Mouse (Mus musculus) embryonic fibroblast, embryonic 13.5 days (primary cell): ENCODE measurements around the gene Mcoln2. TPM values are rescaled to one million over a fixed set of nuclear protein-coding genes. Genes with fewer than 3 reads are reported as not detected.
"Not testable (repeated sequence)": the region's sequence is repeated elsewhere in the genome, so short reads cannot be mapped to it uniquely, and the experiment has no call there.

Experiments used
- H3K27ac ChIP-seq: 2 replicates; pipeline ENCODE4 v1.5.1; 2012; ENCODE audit warnings: low read length, control low read depth, inconsistent platforms; ENCODE audit not compliant: insufficient read depth
- H3K4me1 ChIP-seq: 2 replicates; pipeline ENCODE4 v1.6.1; 2011; ENCODE audit warnings: low read length; ENCODE audit not compliant: control insufficient read depth, insufficient read depth
- H3K4me3 ChIP-seq: 2 replicates; pipeline ENCODE4 v1.5.1; 2011; ENCODE audit warnings: mild to moderate bottlenecking, control low read depth, low read length; ENCODE audit not compliant: insufficient read depth
- CTCF ChIP-seq: IDR thresholded peaks from 2 replicates; pipeline ENCODE4 v1.5.1; 2011; ENCODE audit warnings: mild to moderate bottlenecking, control low read depth, low read length, moderate library complexity, borderline replicate concordance; ENCODE audit not compliant: insufficient read depth
- POLR2A ChIP-seq: IDR thresholded peaks from 2 replicates; pipeline ENCODE4 v1.6.1; 2011; ENCODE audit warnings: low read depth, mild to moderate bottlenecking, control low read depth, low read length, moderate library complexity
- polyA plus RNA-seq: library from polyadenylated mRNA; stranded (reverse); fragments of >200 nt; gene quantifications from 2 replicates; pipeline ENCODE4 v1.2.4, GENCODE M21; 2011; ENCODE audit warnings: low read depth; ENCODE audit not compliant: missing spikeins, insufficient read length

Mcoln2 gene
- polyA plus RNA-seq, 1 experiment: 0.70 TPM

DNA sequence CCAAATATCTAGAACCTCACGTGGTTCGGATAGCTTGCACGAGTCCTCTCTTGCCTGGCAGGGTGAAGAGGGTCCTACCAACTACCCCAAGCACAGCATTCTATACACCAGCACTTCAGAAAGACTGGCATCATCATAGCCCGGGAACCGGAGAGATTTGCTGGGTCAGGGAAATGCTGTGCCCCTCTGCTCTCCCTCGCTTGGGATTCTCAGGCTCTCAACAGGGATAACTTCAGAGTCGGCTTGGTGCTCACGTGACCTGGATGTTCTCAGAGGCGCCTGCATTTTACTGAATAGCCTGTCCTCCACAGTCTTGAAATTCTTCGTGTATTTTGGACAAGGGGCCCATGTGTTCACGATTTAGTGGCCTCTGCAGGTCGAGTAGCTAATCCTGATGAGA, 48.2 kb downstream of the Mcoln2 start:
- H3K27ac ChIP-seq: no peak overlapping the region
- TF ChIP-seq CTCF: no peak
- TF ChIP-seq POLR2A: no peak
- no peak overlapping the region for H3K4me3 ChIP-seq
- H3K4me1 ChIP-seq: 0 out of 2 replicates have a peak, but pooled peaks cover 2% of the 10 kb centered on the region

DNA sequence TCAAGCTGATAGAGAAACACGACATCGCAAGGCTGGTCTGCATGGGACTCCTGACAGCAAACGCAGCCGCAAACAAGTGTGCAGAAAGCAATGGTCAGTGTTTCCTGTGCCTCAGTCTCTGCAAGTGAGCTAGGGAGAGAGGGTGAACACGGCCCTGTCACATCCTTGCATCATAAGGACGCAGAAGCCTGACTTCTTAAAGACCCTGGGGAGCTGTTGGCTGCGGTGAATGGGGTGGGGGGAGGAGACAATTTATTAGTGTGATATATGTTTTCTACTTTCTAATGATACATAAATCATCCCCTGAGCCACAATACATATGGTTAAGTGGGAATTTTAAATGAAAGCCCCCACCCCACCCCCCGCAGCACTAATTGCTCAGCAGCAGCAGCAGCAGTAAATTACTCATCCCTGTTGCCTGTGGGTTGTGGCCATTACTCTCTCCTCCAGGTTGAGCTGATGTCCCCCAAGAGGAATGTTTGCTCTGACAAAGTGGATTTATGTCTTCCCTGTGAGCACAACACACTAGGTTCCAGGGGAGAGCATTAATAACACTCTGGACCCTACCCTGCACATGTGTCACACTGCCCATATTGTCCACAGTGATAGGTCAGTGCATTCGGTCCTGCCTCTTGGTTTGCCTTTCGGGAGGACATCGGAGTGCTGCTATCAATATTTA, 49.3 kb downstream of the Mcoln2 start:
- 0 out of 2 replicates have a peak, but pooled peaks cover 2% of the 10 kb centered on the region for H3K4me1 ChIP-seq
- H3K4me3 ChIP-seq: no peak overlapping the region
- H3K27ac ChIP-seq: no peak overlapping the region
- no peak for TF ChIP-seq CTCF
- no peak for TF ChIP-seq POLR2A

- H3K4me3 ChIP-seq: no peak overlapping the region
- H3K4me1 ChIP-seq: 0 out of 2 replicates have a peak, but pooled peaks cover 2% of the 10 kb centered on the region
- TF ChIP-seq CTCF (no peak), POLR2A (no peak)
- H3K27ac ChIP-seq: no peak overlapping the region
These were observed 49.9 kb downstream of the Mcoln2 start for GRCm38 (mm10) chr3:146199486-146199885.

GRCm38 (mm10) chr3:146204375-146204774, 54.7 kb downstream of the Mcoln2 start:
- H3K4me1 ChIP-seq: no peaks in the 10 kb centered on the region; the same call in 1 of the 2 replicates
- TF ChIP-seq CTCF (no peak), POLR2A (no peak)

GRCm38 (mm10) chr3:146205305-146205704, 55.7 kb downstream of the Mcoln2 start:
- Histone ChIP-seq H3K4me3 (no peak overlapping the region), H3K4me1 (no peaks in the 10 kb centered on the region; the same call in 1 of the 2 replicates), H3K27ac (no peak overlapping the region)
- TF ChIP-seq CTCF (no peak), POLR2A (no peak)

More at GRCm38 (mm10) chr3:146204375-146204774, 54.7 kb downstream of the Mcoln2 start:
- Histone ChIP-seq H3K4me3 (no peak overlapping the region), H3K27ac (no peak overlapping the region)

GRCm38 (mm10) chr3:146206635-146207034, 57.0 kb downstream of the Mcoln2 start:
- H3K4me1 ChIP-seq: no peaks in the 10 kb centered on the region; the same call in 1 of the 2 replicates
- H3K4me3 ChIP-seq: no peak overlapping the region
- no peak overlapping the region for H3K27ac ChIP-seq
- TF ChIP-seq CTCF (no peak), POLR2A (no peak)

DNA sequence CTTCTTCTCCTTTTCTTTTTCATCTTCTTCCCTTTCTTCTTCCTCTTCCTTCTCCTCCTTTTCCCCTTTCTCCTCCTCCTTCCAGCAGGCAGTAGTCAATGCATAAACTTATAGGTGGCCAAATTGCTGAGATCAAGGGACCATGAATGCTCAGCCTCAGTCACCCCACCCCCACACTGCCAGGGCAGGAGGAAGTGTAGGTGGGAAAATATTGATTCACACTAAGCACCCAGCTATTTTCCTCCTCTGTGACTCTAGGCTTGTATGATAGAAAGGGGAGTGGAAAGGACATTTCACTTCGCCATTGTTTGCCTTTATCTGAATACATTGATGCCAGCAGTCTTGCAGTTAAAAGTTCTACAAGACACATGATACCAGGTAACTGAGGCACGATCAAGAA, 57.8 kb downstream of the Mcoln2 start:
- TF ChIP-seq POLR2A (no peak), CTCF (no peak)
- Histone ChIP-seq H3K4me3 (no peak overlapping the region), H3K27ac (no peak overlapping the region), H3K4me1 (no peaks in the 10 kb centered on the region; the same call in 1 of the 2 replicates)

GRCm38 (mm10) chr3:146209759-146210158, 60.1 kb downstream of the Mcoln2 start:
- not testable (repeated sequence) for H3K27ac ChIP-seq, H3K4me3 ChIP-seq

DNA sequence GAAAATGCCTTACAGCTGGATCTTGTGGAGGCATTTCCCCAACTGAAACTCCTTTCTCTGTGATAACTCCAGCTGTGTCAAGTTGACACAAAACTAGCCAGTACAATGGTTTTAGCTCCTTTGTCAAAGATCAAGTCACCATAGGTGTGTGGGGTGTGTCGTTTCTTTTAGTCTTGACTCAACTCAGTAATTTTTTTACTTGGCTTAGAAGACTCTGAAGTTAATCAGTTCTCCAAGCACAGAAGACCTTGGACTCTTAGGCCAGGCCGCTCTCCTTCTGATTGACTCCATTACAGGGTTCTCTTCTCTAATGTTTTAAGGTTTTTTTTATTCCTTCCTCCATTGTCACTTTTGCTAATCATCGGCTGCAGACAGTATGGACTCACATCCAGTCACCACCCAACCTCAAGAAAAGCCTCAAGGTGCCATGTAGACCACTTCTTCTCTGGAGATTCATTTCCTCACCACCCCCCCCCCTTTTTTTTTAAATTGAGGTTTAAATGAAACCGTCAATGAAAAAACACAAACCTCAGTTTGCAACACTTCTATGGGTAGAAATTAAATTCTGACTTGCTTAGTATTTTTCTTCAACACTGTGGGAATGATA, 61.6 kb downstream of the Mcoln2 start:
- no peak overlapping the region for H3K4me3 ChIP-seq
- H3K4me1 ChIP-seq: no peaks in the 10 kb centered on the region; the same call in 1 of the 2 replicates
- no peak for TF ChIP-seq CTCF
- no peak overlapping the region for H3K27ac ChIP-seq

More at GRCm38 (mm10) chr3:146209759-146210158, 60.1 kb downstream of the Mcoln2 start:
- H3K4me1 ChIP-seq: not testable (repeated sequence)

- H3K4me3 ChIP-seq: no peak overlapping the region
- H3K27ac ChIP-seq: no peak overlapping the region
- TF ChIP-seq POLR2A (no peak), CTCF (no peak)
- no peaks in the 10 kb centered on the region; the same call in 1 of the 2 replicates for H3K4me1 ChIP-seq
These were observed 62.3 kb downstream of the Mcoln2 start for GRCm38 (mm10) chr3:146211964-146212363.

GRCm38 (mm10) chr3:146213336-146213735, 63.7 kb downstream of the Mcoln2 start:
- no peak overlapping the region for H3K4me3 ChIP-seq
- H3K27ac ChIP-seq: no peak overlapping the region
- TF ChIP-seq CTCF: no peak
- TF ChIP-seq POLR2A: no peak
- H3K4me1 ChIP-seq: no peaks in the 10 kb centered on the region
